Mouse (Mus musculus) A20 (cell line): ENCODE results near the gene Leprot.
A peak's percentile ranks its signal among the peaks of the same experiment; 100 is the strongest.

ENCODE experiments used
- DNase-seq: peaks from one replicate; pipeline ENCODE4 v3.0.0-alpha.2; 2011; ENCODE audit warnings: low read depth, low spot score

The Leprot gene

DNA sequence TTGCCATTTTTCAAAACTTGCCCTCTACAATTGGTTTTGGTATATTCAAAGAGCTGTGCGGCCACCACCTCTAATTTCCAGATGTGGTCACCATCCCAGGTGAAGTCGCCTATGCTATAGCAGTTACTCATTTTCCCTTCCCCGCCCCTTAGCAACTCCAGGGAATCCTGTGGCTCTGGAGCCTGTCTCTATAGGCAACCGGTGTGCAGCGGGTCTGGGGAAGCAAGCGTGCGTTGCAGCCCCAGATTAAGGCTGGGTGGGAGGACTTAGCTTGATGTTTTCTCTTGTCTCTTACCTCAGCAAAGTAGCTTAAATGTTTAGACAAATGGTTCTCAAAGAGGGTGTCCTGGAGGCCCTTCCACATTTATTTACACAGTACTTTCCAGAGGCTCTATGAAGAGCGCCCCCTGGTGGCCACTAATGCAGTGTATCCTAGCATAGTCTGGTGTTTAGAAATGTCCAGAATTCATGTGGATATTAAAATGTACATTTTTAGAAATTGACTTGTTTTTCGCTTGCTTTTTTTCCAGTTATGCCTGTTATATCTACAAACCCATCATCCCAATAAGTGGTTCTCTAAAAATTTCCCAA lies 16.7 kb downstream of the Leprot start:
- peak; percentile 44 for DNase-seq

DNA sequence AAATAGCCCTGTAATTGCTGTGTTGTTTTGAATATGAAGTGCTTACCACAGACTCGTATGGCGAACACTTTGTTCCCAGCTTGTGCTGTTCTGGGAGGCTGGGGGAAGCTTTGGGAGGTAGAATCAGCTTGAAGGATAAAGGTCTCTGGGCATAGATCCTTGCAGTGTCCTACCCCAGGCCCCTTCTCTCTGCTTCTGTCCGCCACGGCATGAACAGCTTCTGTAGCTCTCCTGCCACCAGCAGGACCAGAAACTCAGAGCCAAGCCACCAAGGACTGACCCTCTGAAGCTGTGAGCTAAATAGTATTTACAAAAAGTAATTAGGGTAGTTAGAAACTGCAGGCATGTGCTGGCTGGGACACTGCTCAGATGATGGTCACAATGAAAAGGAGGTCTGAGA lies 17.2 kb downstream of the Leprot start:
- DNase-seq: no peak

- no peak for DNase-seq
Measured at GRCm38 (mm10) chr4:101669161-101669560, 21.6 kb downstream of the Leprot start.

DNA sequence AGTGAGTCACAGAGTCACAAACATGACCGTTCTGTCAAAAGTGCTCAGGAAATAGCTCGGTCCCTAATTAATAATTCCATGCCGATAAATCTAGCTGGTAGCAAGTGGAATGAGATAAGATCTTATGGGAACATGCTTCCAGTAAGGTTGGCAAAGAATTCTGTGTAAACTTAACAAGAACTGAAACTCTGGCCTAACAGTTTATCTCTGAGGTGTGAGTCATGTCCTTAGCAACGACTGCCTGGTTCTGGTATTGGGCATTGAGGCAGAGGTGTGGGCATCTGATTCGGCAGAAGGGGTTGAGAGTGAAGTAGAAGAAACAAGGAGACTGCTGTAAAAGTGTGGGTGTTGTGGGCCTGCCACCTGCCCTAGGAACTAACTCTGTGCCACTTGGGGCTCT lies 22.3 kb downstream of the Leprot start:
- DNase-seq: no peak

DNA sequence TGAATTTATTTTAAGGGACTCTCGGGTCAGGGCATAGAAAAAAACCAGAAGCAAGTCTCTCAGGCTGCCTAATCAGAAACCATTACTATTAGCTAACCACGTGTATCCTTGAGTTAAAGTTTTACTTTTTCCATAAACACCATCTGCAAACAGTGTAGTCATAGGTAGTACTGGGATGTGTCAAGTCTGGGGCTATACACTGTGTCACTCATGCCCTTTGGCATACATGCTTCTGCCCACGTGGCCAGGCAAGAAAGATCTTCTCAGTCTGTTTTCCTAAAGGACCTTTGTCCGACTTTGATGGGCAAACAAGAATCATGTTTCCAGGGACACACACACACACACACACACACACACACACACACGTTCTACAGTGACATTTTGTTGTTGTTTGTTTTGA lies 27.3 kb downstream of the Leprot start:
- DNase-seq: no peak

- DNase-seq: no peak
Measured at GRCm38 (mm10) chr4:101675726-101676125, 28.2 kb downstream of the Leprot start.

- no peak for DNase-seq
Measured at GRCm38 (mm10) chr4:101682620-101683019, 35.1 kb downstream of the Leprot start.

DNA sequence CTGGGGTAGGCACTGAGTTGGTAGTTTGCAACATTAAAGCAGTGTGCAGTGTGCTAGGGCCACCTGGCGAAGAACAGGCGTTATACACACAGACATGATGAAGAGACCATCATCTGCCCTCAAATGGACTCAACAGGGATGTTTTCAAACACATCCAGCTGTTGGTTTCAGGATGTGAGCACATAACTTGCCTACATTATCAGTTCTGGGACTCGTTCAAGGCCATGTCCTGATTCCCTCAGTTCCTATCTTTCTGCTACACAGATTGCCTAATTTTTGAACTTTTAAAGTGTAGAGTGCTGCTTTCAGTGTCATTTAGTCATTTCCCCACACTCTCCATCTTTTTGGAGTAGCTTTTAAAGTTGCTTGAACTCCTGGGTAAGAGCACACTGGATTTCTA lies 35.6 kb downstream of the Leprot start:
- DNase-seq: no peak

DNA sequence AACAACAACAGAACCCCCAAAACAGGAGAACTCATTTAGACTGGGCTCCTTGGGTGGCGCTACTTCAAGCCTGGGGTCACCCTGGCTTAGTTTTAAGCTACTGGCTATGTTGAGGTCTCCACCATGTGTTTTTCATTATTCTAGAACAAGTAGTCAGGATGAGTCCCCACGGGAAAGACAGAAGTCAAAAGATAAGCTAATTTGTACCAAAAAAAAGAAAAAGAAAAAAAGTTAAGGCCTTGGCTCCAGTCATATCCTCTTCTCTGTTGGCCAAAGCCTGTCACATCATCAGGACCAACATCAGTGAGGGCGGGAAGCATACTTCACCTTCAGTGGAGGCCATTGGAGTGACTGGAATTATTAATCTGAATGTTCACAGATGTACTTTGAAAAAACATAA lies 37.3 kb downstream of the Leprot start:
- DNase-seq: no peak

DNA sequence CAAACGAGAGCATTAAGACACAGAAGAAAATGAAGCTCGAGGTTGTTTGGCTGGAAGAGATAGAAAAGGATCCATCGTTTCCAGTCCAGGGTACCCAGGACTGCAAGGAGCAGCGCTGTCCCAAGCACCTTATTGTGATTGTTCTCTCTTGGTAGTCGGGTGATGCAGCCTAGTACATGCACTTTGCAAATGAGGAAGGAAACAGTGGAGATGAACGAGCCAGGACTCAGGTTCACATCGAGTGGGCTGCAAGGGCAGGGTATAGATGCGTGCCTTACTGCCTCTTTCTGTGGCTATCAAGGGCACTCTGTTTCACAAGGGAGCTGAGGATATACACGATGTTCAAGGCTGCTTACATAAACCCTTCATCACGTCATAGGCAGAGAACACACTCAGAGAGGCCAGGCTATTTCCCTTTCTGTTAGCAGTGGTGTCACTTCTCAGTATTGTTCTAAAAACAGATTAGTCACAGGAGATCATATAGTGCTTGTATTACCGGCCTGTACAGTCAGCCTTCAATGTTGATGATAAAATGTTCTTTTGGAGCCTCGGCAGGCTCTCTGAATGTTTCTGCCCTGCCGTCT lies 38.8 kb downstream of the Leprot start:
- no peak for DNase-seq

DNA sequence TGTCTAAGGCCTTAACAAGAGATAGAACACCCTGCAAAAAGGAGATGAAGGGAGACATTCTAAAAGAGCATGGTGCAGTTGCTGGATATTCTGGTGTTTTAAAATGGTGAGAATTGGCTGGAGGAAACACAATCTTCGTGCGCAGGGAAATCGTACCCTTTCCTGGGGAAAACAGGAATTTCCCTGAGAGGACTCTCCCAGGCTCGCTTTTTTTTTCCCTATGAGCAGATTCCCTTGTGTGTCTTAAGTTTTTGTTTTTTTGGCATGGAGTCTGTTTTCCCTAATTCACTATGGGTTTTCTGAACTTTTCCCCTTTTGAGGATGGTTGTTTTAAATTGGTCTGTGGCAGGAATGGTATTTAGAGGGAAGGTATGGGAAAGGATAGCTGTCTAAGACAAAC lies 41.7 kb downstream of the Leprot start:
- no peak for DNase-seq

GRCm38 (mm10) chr4:101689645-101690044 lies 42.1 kb downstream of the Leprot start:
- no peak for DNase-seq

GRCm38 (mm10) chr4:101692892-101693291 lies 45.4 kb downstream of the Leprot start:
- no peak for DNase-seq

- no peak for DNase-seq
Measured at GRCm38 (mm10) chr4:101694529-101694928, 47.0 kb downstream of the Leprot start.

DNA sequence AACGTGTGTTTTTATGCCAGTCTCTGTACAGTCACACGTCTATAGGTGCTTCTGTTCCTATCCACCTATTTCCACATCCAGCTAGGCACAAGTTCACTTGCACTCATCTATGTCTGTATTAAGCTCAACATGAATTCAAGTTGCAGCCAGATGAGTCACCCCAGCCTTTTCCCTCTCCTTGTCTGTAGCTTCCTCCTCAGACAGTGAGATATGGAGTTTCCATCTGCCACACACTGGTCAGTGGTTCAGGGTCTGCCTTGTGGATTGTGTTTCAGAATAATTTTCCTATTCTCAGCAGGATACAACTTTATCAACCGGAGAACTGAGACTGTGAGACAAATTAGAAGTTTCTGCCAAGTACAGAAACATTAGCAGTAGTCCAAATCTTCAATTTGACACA lies 49.7 kb downstream of the Leprot start:
- DNase-seq: no peak

GRCm38 (mm10) chr4:101699423-101699822 lies 51.9 kb downstream of the Leprot start:
- no peak for DNase-seq

- DNase-seq: no peak
Measured at GRCm38 (mm10) chr4:101700892-101701640, 53.5 kb downstream of the Leprot start.

DNA sequence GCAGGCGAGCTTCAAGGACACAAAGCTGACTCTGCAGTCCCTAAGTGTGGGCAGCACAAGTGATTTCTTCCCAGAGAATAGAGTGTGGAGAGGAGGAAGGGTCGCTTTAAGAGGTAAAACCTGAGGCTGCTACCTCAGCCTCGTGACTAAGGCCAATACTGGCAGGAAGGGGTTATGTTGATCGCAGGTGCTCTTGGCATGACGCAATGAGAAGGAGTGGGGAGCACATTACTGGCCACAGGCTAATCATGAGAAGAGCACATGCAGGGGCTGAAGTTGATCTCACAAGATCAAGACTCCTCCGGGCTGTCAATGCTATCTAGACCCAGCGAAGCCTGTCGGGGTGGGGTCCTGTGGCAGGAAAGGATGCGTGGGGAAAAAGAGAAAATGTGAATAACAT lies 57.8 kb downstream of the Leprot start:
- no peak for DNase-seq

DNA sequence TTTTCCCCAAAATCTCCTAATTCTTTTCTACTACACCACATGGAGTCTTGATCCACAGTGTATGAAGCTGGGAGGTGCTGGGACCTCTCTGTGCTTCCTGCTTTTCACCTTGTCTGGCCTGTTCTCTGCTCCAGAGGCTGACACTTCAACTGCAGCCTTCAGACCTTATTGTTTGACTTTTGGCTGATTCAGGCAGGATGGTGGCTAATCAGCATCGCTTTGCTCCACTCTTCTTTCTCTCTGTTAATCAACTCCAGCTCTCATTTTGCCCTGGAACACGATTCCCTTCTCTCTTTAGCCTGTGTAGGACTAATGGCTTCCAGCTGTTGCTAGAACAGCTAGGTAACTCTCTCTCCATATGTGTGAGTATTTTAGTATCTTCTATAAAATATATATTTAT lies 59.7 kb downstream of the Leprot start:
- no peak for DNase-seq

DNA sequence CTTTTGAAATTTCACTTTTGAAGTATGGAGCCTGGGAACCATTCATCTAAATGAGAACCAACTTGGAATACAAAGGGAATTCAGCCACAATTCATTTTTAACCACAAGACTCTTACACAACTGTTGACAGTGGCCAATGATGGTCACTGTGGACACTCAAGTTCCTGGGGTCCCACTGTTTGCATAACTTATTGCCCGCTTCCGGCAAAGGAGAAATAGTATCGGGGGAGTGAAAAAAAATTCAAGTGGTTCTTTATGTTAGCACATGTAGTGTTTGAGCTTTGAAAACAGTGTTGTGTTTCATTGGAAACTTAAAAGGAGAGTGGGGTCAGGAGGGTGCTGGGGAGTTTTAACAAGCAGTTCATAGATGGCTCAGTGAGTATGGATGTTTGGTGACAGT lies 60.4 kb downstream of the Leprot start:
- no peak for DNase-seq
